Mouse (Mus musculus): ENCODE results near the gene Echdc1. TPM values are rescaled to one million over a fixed set of nuclear protein-coding genes. Genes with fewer than 3 reads are reported as not detected.

The Echdc1 gene
- 23.4 and 23.5 TPM in 2 replicates for polyA plus RNA-seq (2015; fragmentation: Nextera tagmentation; extraction: Ambion mirVana)

- H3K27ac ChIP-seq, result peak within 1 kb of the TSS; percentile 92
- peak within 1 kb of the TSS; percentile 88 for H3K4me3 ChIP-seq
- peak; percentile 100 for ATAC-seq (replicated peaks)
- 0% methylated on average over 46 of the region's 49 CpGs for WGBS
- no peaks in the 10 kb centered on the region for H3K9me3 ChIP-seq
- peaks cover 14% of the 10 kb centered on the region for H3K4me1 ChIP-seq
- no peaks in the 10 kb centered on the region for H3K36me3 ChIP-seq (replicated peaks)
- peak within 1 kb of the TSS; percentile 75 for H3K9ac ChIP-seq
- no peaks in the 10 kb centered on the region for H3K27me3 ChIP-seq (replicated peaks)
- peak within 1 kb of the TSS; percentile 77 for H3K4me2 ChIP-seq
Measured at GRCm38 (mm10) chr10:29313064-29313638, at the start of gene Echdc1. Gene Echdc1, plus strand, starts transcription at chr10:29313166.

- Histone ChIP-seq H3K9ac (no peak overlapping the region), H3K27ac (no peak overlapping the region), H3K9me3 (no peaks in the 10 kb centered on the region), H3K36me3 (replicated peaks) (no peaks in the 10 kb centered on the region), H3K4me2 (no peak overlapping the region), H3K4me3 (no peak overlapping the region), H3K4me1 (no peaks in the 10 kb centered on the region), H3K27me3 (replicated peaks) (no peaks in the 10 kb centered on the region)
- WGBS, result 84% methylated on average over 1 of the region's 1 CpGs
- no peak for ATAC-seq (replicated peaks)
Measured at GRCm38 (mm10) chr10:29281736-29282135, 31.2 kb upstream of the Echdc1 start.

- Histone ChIP-seq H3K27me3 (replicated peaks) (no peaks in the 10 kb centered on the region), H3K9me3 (no peaks in the 10 kb centered on the region), H3K36me3 (replicated peaks) (no peaks in the 10 kb centered on the region), H3K4me3 (no peak overlapping the region), H3K27ac (no peak overlapping the region), H3K9ac (no peak overlapping the region), H3K4me1 (no peaks in the 10 kb centered on the region), H3K4me2 (no peak overlapping the region)
- 94% methylated on average over 1 of the region's 1 CpGs for WGBS
- ATAC-seq (replicated peaks), result no peak
Measured at GRCm38 (mm10) chr10:29285757-29286156, 27.2 kb upstream of the Echdc1 start.

GRCm38 (mm10) chr10:29302230-29302629, 10.7 kb upstream of the Echdc1 start:
- no peaks in the 10 kb centered on the region for H3K4me1 ChIP-seq
- H3K9me3 ChIP-seq, result no peaks in the 10 kb centered on the region
- WGBS, result 98% methylated on average over 4 of the region's 4 CpGs

GRCm38 (mm10) chr10:29311480-29312219, 1.3 kb upstream of the Echdc1 start:
- Histone ChIP-seq H3K27ac (no peak overlapping the region), H3K4me2 (peak overlapping the region; percentile 77; the same call in 1 of the 2 replicates), H3K4me1 (peaks cover 14% of the 10 kb centered on the region), H3K4me3 (no peak overlapping the region), H3K36me3 (replicated peaks) (no peaks in the 10 kb centered on the region), H3K9me3 (no peaks in the 10 kb centered on the region), H3K9ac (no peak overlapping the region), H3K27me3 (replicated peaks) (no peaks in the 10 kb centered on the region)
- 76% methylated on average over 4 of the region's 4 CpGs for WGBS
- ATAC-seq (replicated peaks), result no peak

More at GRCm38 (mm10) chr10:29302230-29302629, 10.7 kb upstream of the Echdc1 start:
- ATAC-seq (replicated peaks), result no peak
- no peak overlapping the region for H3K4me2 ChIP-seq
- no peak overlapping the region for H3K4me3 ChIP-seq
- no peaks in the 10 kb centered on the region for H3K36me3 ChIP-seq (replicated peaks)
- no peaks in the 10 kb centered on the region for H3K27me3 ChIP-seq (replicated peaks)
- no peak overlapping the region for H3K27ac ChIP-seq
- H3K9ac ChIP-seq, result no peak overlapping the region

GRCm38 (mm10) chr10:29313905-29314304, 939 bp downstream of the Echdc1 start:
- H3K4me2 ChIP-seq, result peak overlapping the region; percentile 77
- no peaks in the 10 kb centered on the region for H3K9me3 ChIP-seq
- H3K36me3 ChIP-seq (replicated peaks), result no peaks in the 10 kb centered on the region
- peaks cover 14% of the 10 kb centered on the region for H3K4me1 ChIP-seq
- peak overlapping the region; percentile 88 for H3K4me3 ChIP-seq
- 0 out of 2 replicates have a peak overlapping the region, but pooled peaks have one; percentile 40 for H3K9ac ChIP-seq
- H3K27me3 ChIP-seq (replicated peaks), result no peaks in the 10 kb centered on the region
- ATAC-seq (replicated peaks), result peak; percentile 4
- no peak overlapping the region for H3K27ac ChIP-seq
- WGBS, result 31% methylated on average over 5 of the region's 5 CpGs

GRCm38 (mm10) chr10:29324817-29325216, 11.9 kb downstream of the Echdc1 start:
- WGBS, result 97% methylated on average over 2 of the region's 2 CpGs
- H3K9ac ChIP-seq, result no peak overlapping the region
- H3K27me3 ChIP-seq (replicated peaks), result no peaks in the 10 kb centered on the region

GRCm38 (mm10) chr10:29333836-29334235, 20.9 kb downstream of the Echdc1 start:
- Histone ChIP-seq H3K9me3 (no peaks in the 10 kb centered on the region), H3K27me3 (replicated peaks) (no peaks in the 10 kb centered on the region), H3K4me1 (no peaks in the 10 kb centered on the region), H3K9ac (no peak overlapping the region), H3K4me2 (no peak overlapping the region), H3K4me3 (no peak overlapping the region), H3K27ac (no peak overlapping the region), H3K36me3 (replicated peaks) (no peaks in the 10 kb centered on the region)
- ATAC-seq (replicated peaks), result no peak
- 81% methylated on average over 4 of the region's 4 CpGs for WGBS

More at GRCm38 (mm10) chr10:29324817-29325216, 11.9 kb downstream of the Echdc1 start:
- Histone ChIP-seq H3K9me3 (no peaks in the 10 kb centered on the region), H3K4me2 (no peak overlapping the region), H3K27ac (no peak overlapping the region), H3K4me3 (no peak overlapping the region), H3K36me3 (replicated peaks) (no peaks in the 10 kb centered on the region), H3K4me1 (no peaks in the 10 kb centered on the region)
- no peak for ATAC-seq (replicated peaks)

GRCm38 (mm10) chr10:29338355-29339056, 25.5 kb downstream of the Echdc1 start:
- no peak overlapping the region for H3K27ac ChIP-seq
- H3K36me3 ChIP-seq (replicated peaks), result no peaks in the 10 kb centered on the region
- H3K9me3 ChIP-seq, result no peaks in the 10 kb centered on the region
- WGBS, result 52% methylated on average over 4 of the region's 4 CpGs
- no peaks in the 10 kb centered on the region for H3K27me3 ChIP-seq (replicated peaks)
- H3K9ac ChIP-seq, result no peak overlapping the region
- ATAC-seq (replicated peaks), result peak; percentile 65; the same call in 1 of the 2 replicates
- H3K4me1 ChIP-seq, result no peaks in the 10 kb centered on the region
- H3K4me3 ChIP-seq, result no peak overlapping the region
- H3K4me2 ChIP-seq, result no peak overlapping the region

GRCm38 (mm10) chr10:29344232-29344631, 31.3 kb downstream of the Echdc1 start:
- peaks cover 10% of the 10 kb centered on the region for H3K36me3 ChIP-seq (replicated peaks)
- ATAC-seq (replicated peaks), result no peak

GRCm38 (mm10) chr10:29346638-29347037, 33.7 kb downstream of the Echdc1 start:
- Histone ChIP-seq H3K36me3 (replicated peaks) (peaks cover 10% of the 10 kb centered on the region), H3K9ac (no peak overlapping the region), H3K27ac (no peak overlapping the region), H3K4me3 (no peak overlapping the region), H3K9me3 (no peaks in the 10 kb centered on the region), H3K4me2 (no peak overlapping the region), H3K4me1 (no peaks in the 10 kb centered on the region), H3K27me3 (replicated peaks) (no peaks in the 10 kb centered on the region)
- ATAC-seq (replicated peaks), result no peak
- WGBS, result 97% methylated on average over 7 of the region's 7 CpGs

More at GRCm38 (mm10) chr10:29344232-29344631, 31.3 kb downstream of the Echdc1 start:
- WGBS, result 94% methylated on average over 4 of the region's 4 CpGs
- no peak overlapping the region for H3K4me3 ChIP-seq
- H3K4me2 ChIP-seq, result no peak overlapping the region
- no peak overlapping the region for H3K27ac ChIP-seq
- no peaks in the 10 kb centered on the region for H3K9me3 ChIP-seq
- H3K27me3 ChIP-seq (replicated peaks), result no peaks in the 10 kb centered on the region
- no peaks in the 10 kb centered on the region for H3K4me1 ChIP-seq
- no peak overlapping the region for H3K9ac ChIP-seq

- no peak overlapping the region for H3K4me3 ChIP-seq
- no peak overlapping the region for H3K27ac ChIP-seq
- peaks cover 20% of the 10 kb centered on the region for H3K4me1 ChIP-seq
- 99% methylated on average over 2 of the region's 2 CpGs for WGBS
- H3K9me3 ChIP-seq, result no peaks in the 10 kb centered on the region
- no peaks in the 10 kb centered on the region for H3K27me3 ChIP-seq (replicated peaks)
- peaks cover 7% of the 10 kb centered on the region for H3K36me3 ChIP-seq (replicated peaks)
- H3K4me2 ChIP-seq, result no peak overlapping the region
- no peak for ATAC-seq (replicated peaks)
- no peak overlapping the region for H3K9ac ChIP-seq
Measured at GRCm38 (mm10) chr10:29351420-29351819, 38.5 kb downstream of the Echdc1 start.

All from midbrain, embryonic 15.5 days (tissue).